Mouse (Mus musculus): Measurements from ENCODE around the gene Gm9887. TPM values are rescaled to one million over a fixed set of nuclear protein-coding genes. Genes with fewer than 3 reads are reported as not detected.
A peak's percentile ranks its signal among the peaks of the same experiment; 100 is the strongest.
"Not testable (repeated sequence)": the region's sequence is repeated elsewhere in the genome, so short reads cannot be mapped to it uniquely, and the experiment has no call there.

Gene Gm9887
- total RNA-seq, 2 experiments from 2014 or later, result 1.1 TPM; not detected in 1

GRCm38 (mm10) chr12:69386281-69386732, 14.0 kb upstream of the Gm9887 start:
- DNase-seq, result not testable (repeated sequence)

- no peak for DNase-seq
These were observed 13.5 kb upstream of the Gm9887 start for GRCm38 (mm10) chr12:69385542-69386280.

GRCm38 (mm10) chr12:69384606-69385005, 12.3 kb upstream of the Gm9887 start:
- no peak for DNase-seq

GRCm38 (mm10) chr12:69382880-69383279, 10.6 kb upstream of the Gm9887 start:
- no peak for DNase-seq

- DNase-seq, result no peak
These were observed 6.5 kb upstream of the Gm9887 start for GRCm38 (mm10) chr12:69378558-69379454.

- not testable (repeated sequence) for DNase-seq
These were observed 5.4 kb upstream of the Gm9887 start for GRCm38 (mm10) chr12:69377636-69378035.

- DNase-seq, result no peak
These were observed 4.9 kb upstream of the Gm9887 start for GRCm38 (mm10) chr12:69377188-69377587.

- no peak for DNase-seq
These were observed 3.9 kb upstream of the Gm9887 start for GRCm38 (mm10) chr12:69376132-69376531.

- no peak for DNase-seq
These were observed 1.9 kb upstream of the Gm9887 start for GRCm38 (mm10) chr12:69373850-69374766.

- peak in 1 of 2 experiments; percentile 29 for DNase-seq
These were observed 573 bp upstream of the Gm9887 start for GRCm38 (mm10) chr12:69372731-69373331.

- peak in 1 of 2 experiments; percentile 73 for DNase-seq
These were observed 821 bp downstream of the Gm9887 start for GRCm38 (mm10) chr12:69371421-69371853.

GRCm38 (mm10) chr12:69370936-69371335, 1.3 kb downstream of the Gm9887 start:
- no peak for DNase-seq

GRCm38 (mm10) chr12:69367557-69367956, 4.7 kb downstream of the Gm9887 start:
- DNase-seq, result no peak

GRCm38 (mm10) chr12:69366424-69366823, 5.8 kb downstream of the Gm9887 start:
- no peak for DNase-seq

- DNase-seq, result no peak
These were observed 6.5 kb downstream of the Gm9887 start for GRCm38 (mm10) chr12:69365757-69366156.

GRCm38 (mm10) chr12:69363899-69364762, 8.1 kb downstream of the Gm9887 start:
- peak; percentile 89 to 92 for DNase-seq

GRCm38 (mm10) chr12:69363110-69363509, 9.1 kb downstream of the Gm9887 start:
- DNase-seq, result not testable (repeated sequence)

- DNase-seq, result no peak
These were observed 9.9 kb downstream of the Gm9887 start for GRCm38 (mm10) chr12:69362388-69362787.

GRCm38 (mm10) chr12:69361919-69362318, 10.3 kb downstream of the Gm9887 start:
- no peak for DNase-seq
